Mouse (Mus musculus) MEL (cell line): ENCODE measurements at regions not wholly inside any gene's neighbourhood (a gene's known extent, or its start where the extent isn't known, plus 50 kb on each side); places are given as distances from the start of the nearest gene placed in this dataset.

Source experiments
- DNase-seq: peaks from one replicate; pipeline ENCODE4 v3.0.0; 2011; ENCODE audit warnings: low read depth, low spot score
- H3K27ac ChIP-seq: 2 replicates; pipeline ENCODE4 v1.5.1; 2012; ENCODE audit warnings: low read depth, mild to moderate bottlenecking, control low read depth, low read length, moderate library complexity; ENCODE audit not compliant: control insufficient read depth
- H3K27me3 ChIP-seq, 2 experiments: fragments of 150-350 bp in 1 of 2; sonication (generic) in 1 of 2; 2 replicates each; pipeline ENCODE4 v1.6.1; 2012; ENCODE audit warnings: low read length in 2 of 2, mild to moderate bottlenecking in 2 of 2, improper control_type of control experiment in 1 of 2, moderate library complexity in 1 of 2; ENCODE audit not compliant: insufficient read depth in 2 of 2, control insufficient read depth in 1 of 2
- H3K36me3 ChIP-seq, 2 experiments: 2 replicates each; pipeline ENCODE4 v1.6.1; 2012 to 2014; ENCODE audit warnings: low read length in 2 of 2, improper control_type of control experiment in 1 of 2, inconsistent platforms in 1 of 2, mild to moderate bottlenecking in 1 of 2; ENCODE audit not compliant: insufficient read depth in 2 of 2, control insufficient read depth in 1 of 2
- H3K4me1 ChIP-seq, 2 experiments: fragments of 150-350 bp in 1 of 2; sonication (generic) in 1 of 2; 2 replicates each; pipeline ENCODE4 v1.6.1; 2012; ENCODE audit warnings: low read length in 2 of 2, improper control_type of control experiment in 1 of 2, mild to moderate bottlenecking in 1 of 2; ENCODE audit not compliant: insufficient read depth in 2 of 2, control insufficient read depth in 1 of 2
- H3K4me3 ChIP-seq, 2 experiments: fragments of 150-350 bp in 1 of 2; sonication (generic) in 1 of 2; 2 replicates each; pipeline ENCODE4 v1.5.1; 2012; ENCODE audit warnings: low read depth in 2 of 2, low read length in 2 of 2, mild to moderate bottlenecking in 2 of 2, moderate library complexity in 2 of 2, control low read depth in 1 of 2, improper control_type of control experiment in 1 of 2; ENCODE audit not compliant: control insufficient read depth in 1 of 2, insufficient read depth in 1 of 2
- H3K79me2 ChIP-seq: 2 replicates; pipeline ENCODE4 v1.6.1; 2012; ENCODE audit warnings: mild to moderate bottlenecking, low read length, moderate library complexity; ENCODE audit not compliant: control insufficient read depth, poor library complexity, insufficient read depth
- H3K9ac ChIP-seq: 2 replicates; pipeline ENCODE4 v1.6.1; 2012; ENCODE audit warnings: low read depth, mild to moderate bottlenecking, control low read depth, low read length, moderate library complexity; ENCODE audit not compliant: control insufficient read depth, poor library complexity, severe bottlenecking
- H3K9me3 ChIP-seq: fragments of 150-350 bp; sonication (generic); replicated peaks from 2 replicates; pipeline ENCODE4 v1.6.1; 2012; ENCODE audit warnings: mild to moderate bottlenecking, low read length, improper control_type of control experiment, moderate library complexity; ENCODE audit not compliant: insufficient read depth
- BHLHE40 ChIP-seq: IDR thresholded peaks from 2 replicates; pipeline ENCODE4 v1.6.1; 2012; ENCODE audit warnings: low read depth, mild to moderate bottlenecking, inconsistent platforms, low read length, improper control_type of control experiment, borderline replicate concordance
- CHD2 ChIP-seq: IDR thresholded peaks from 2 replicates; pipeline ENCODE4 v1.6.1; 2011; ENCODE audit warnings: low read length, improper control_type of control experiment
- CTCF ChIP-seq, 3 experiments: IDR thresholded peaks in 2 of 3; conservative IDR thresholded peaks in 1 of 3; 2 replicates each; pipeline ENCODE4 v1.5.1; 2011 to 2012; ENCODE audit warnings: low read length in 3 of 3, low read depth in 2 of 3, mild to moderate bottlenecking in 2 of 3, improper control_type of control experiment in 1 of 3, inconsistent platforms in 1 of 3, mixed read lengths in 1 of 3, moderate library complexity in 1 of 3; ENCODE audit not compliant: control insufficient read depth in 1 of 3, insufficient read depth in 1 of 3, poor library complexity in 1 of 3, severe bottlenecking in 1 of 3
- EP300 ChIP-seq, 2 experiments: IDR thresholded peaks; 2 replicates each; pipeline ENCODE4 v1.6.1; 2011; ENCODE audit warnings: improper control_type of control experiment in 2 of 2, low read length in 2 of 2, low read depth in 1 of 2, mild to moderate bottlenecking in 1 of 2
- ETS1 ChIP-seq: IDR thresholded peaks from 2 replicates; pipeline ENCODE4 v1.6.1; 2012; ENCODE audit warnings: low read depth, mild to moderate bottlenecking, inconsistent platforms, low read length, improper control_type of control experiment, moderate library complexity
- GABPA ChIP-seq: IDR thresholded peaks from 2 replicates; pipeline ENCODE4 v1.6.1; 2012; ENCODE audit warnings: low read depth, mild to moderate bottlenecking, inconsistent platforms, low read length, improper control_type of control experiment, moderate library complexity
- HCFC1 ChIP-seq: IDR thresholded peaks from 2 replicates; pipeline ENCODE4 v1.6.1; 2012; ENCODE audit warnings: low read depth, mild to moderate bottlenecking, inconsistent platforms, low read length, improper control_type of control experiment, moderate library complexity
- JUND ChIP-seq: IDR thresholded peaks from 2 replicates; pipeline ENCODE4 v1.6.1; 2011; ENCODE audit warnings: low read depth, mild to moderate bottlenecking, improper control_type of control experiment, low read length
- MAFK ChIP-seq: IDR thresholded peaks from 2 replicates; pipeline ENCODE4 v1.6.1; 2011; ENCODE audit warnings: low read depth, mild to moderate bottlenecking, low read length, improper control_type of control experiment, borderline replicate concordance
- MAX ChIP-seq: IDR thresholded peaks from 2 replicates; pipeline ENCODE4 v1.6.1; 2011; ENCODE audit warnings: low read length, improper control_type of control experiment
- MAZ ChIP-seq: IDR thresholded peaks from 2 replicates; pipeline ENCODE4 v1.6.1; 2012; ENCODE audit warnings: low read depth, mild to moderate bottlenecking, inconsistent platforms, low read length, improper control_type of control experiment
- MEF2A ChIP-seq: IDR thresholded peaks from 2 replicates; pipeline ENCODE4 v1.6.1; 2014; ENCODE audit warnings: low read depth, mild to moderate bottlenecking, inconsistent platforms, low read length, improper control_type of control experiment; ENCODE audit not compliant: poor library complexity, insufficient replicate concordance, severe bottlenecking; ENCODE audit errors: extremely low read depth
- MYB ChIP-seq: IDR thresholded peaks from 2 replicates; pipeline ENCODE4 v1.6.1; 2011; ENCODE audit warnings: mild to moderate bottlenecking, low read depth, low read length, improper control_type of control experiment
- POLR2AphosphoS2 ChIP-seq: IDR thresholded peaks from 2 replicates; pipeline ENCODE4 v1.6.1; 2011; ENCODE audit warnings: low read length, improper control_type of control experiment
- RCOR1 ChIP-seq: IDR thresholded peaks from 2 replicates; pipeline ENCODE4 v1.6.1; 2012; ENCODE audit warnings: low read depth, mild to moderate bottlenecking, inconsistent platforms, low read length, improper control_type of control experiment
- TAL1 ChIP-seq: IDR thresholded peaks from 2 replicates; pipeline ENCODE4 v1.6.1; 2012; ENCODE audit warnings: mild to moderate bottlenecking, inconsistent platforms, low read length, moderate library complexity, mixed read lengths
- TCF12 ChIP-seq: IDR thresholded peaks from 2 replicates; pipeline ENCODE4 v1.6.1; 2014; ENCODE audit warnings: low read depth, mild to moderate bottlenecking, inconsistent platforms, low read length, improper control_type of control experiment, moderate library complexity
- USF1 ChIP-seq: IDR thresholded peaks from 2 replicates; pipeline ENCODE4 v1.6.1; 2014; ENCODE audit warnings: low read depth, mild to moderate bottlenecking, inconsistent platforms, low read length, improper control_type of control experiment, moderate library complexity
- USF2 ChIP-seq, 2 experiments: IDR thresholded peaks; 2 replicates each; pipeline ENCODE4 v1.6.1; 2011 to 2012; ENCODE audit warnings: improper control_type of control experiment in 2 of 2, low read length in 2 of 2, borderline replicate concordance in 1 of 2, inconsistent platforms in 1 of 2, low read depth in 1 of 2, mild to moderate bottlenecking in 1 of 2; ENCODE audit not compliant: insufficient read depth in 1 of 2
- ZC3H11A ChIP-seq: IDR thresholded peaks from 2 replicates; pipeline ENCODE4 v1.6.1; 2012; ENCODE audit warnings: low read depth, mild to moderate bottlenecking, inconsistent platforms, low read length, improper control_type of control experiment
- ZMIZ1 ChIP-seq: IDR thresholded peaks from 2 replicates; pipeline ENCODE4 v1.6.1; 2012; ENCODE audit warnings: low read depth, mild to moderate bottlenecking, inconsistent platforms, low read length, improper control_type of control experiment, moderate library complexity
- ZNF384 ChIP-seq: IDR thresholded peaks from 2 replicates; pipeline ENCODE4 v1.6.1; 2012; ENCODE audit warnings: low read depth, mild to moderate bottlenecking, inconsistent platforms, low read length, improper control_type of control experiment

- Histone ChIP-seq H3K9ac (no peak overlapping the region), H3K27me3 (no peaks in the 10 kb centered on the region), H3K9me3 (no peaks in the 10 kb centered on the region), H3K36me3 (peaks cover 0 to 2% of the 10 kb centered on the region in 2 experiments; a peak in 1 of 4 replicates), H3K27ac (no peak overlapping the region), H3K4me3 (no peak overlapping the region), H3K79me2 (no peaks in the 10 kb centered on the region), H3K4me1 (peaks cover 0 to 2% of the 10 kb centered on the region in 2 experiments; a peak in 2 of 4 replicates)
- no peak for DNase-seq
- no peak for TF ChIP-seq ETS1
- no peak for TF ChIP-seq RCOR1
- TF ChIP-seq EP300 (IDR thresholded peaks at IDR 0.05; ENCODE audit: low read depth in 1 of 2, low read length in 2 of 2): no peak
- no peak for TF ChIP-seq POLR2AphosphoS2
- no peak for TF ChIP-seq USF1
- no peak for TF ChIP-seq TCF12
- TF ChIP-seq BHLHE40: no peak
- no peak for TF ChIP-seq MAFK
- TF ChIP-seq MAZ: no peak
- no peak for TF ChIP-seq ZMIZ1
- TF ChIP-seq ZC3H11A: no peak
- TF ChIP-seq MEF2A: no peak
- no peak for TF ChIP-seq CHD2
These were observed 195.8 kb downstream of the Pik3r1 start for GRCm38 (mm10) chr13:101572246-101572645.

GRCm38 (mm10) chr13:101570034-101570433, 198.0 kb downstream of the Pik3r1 start:
- no peak for DNase-seq
- Histone ChIP-seq H3K4me1 (peaks cover 0 to 2% of the 10 kb centered on the region in 2 experiments; a peak in 2 of 4 replicates), H3K9ac (no peak overlapping the region), H3K27me3 (no peaks in the 10 kb centered on the region; a peak in 1 of 4 replicates), H3K36me3 (peaks cover 0 to 2% of the 10 kb centered on the region in 2 experiments; a peak in 1 of 4 replicates), H3K27ac (no peak overlapping the region)
- TF ChIP-seq HCFC1 (no peak), CHD2 (no peak), MYB (no peak), USF2 (IDR thresholded peaks at IDR 0.05; ENCODE audit: borderline replicate concordance in 1 of 2, insufficient read depth in 1 of 2, low read depth in 1 of 2, low read length in 2 of 2) (no peak), TAL1 (no peak), JUND (no peak), ZNF384 (no peak), MAX (no peak), RCOR1 (no peak), MAFK (no peak), CTCF (IDR thresholded peaks at IDR 0.05 in 2 of 3, conservative IDR thresholded peaks at IDR 0.05 in 1 of 3; ENCODE audit: control insufficient read depth in 1 of 3, insufficient read depth in 1 of 3, low read depth in 2 of 3, low read length in 3 of 3, poor library complexity in 1 of 3, severe bottlenecking in 1 of 3) (no peak), GABPA (no peak)
- TF ChIP-seq, all 39 proteins: peak for 0
- H3K9me3 ChIP-seq: no peaks in the 10 kb centered on the region
- H3K4me3 ChIP-seq: no peak overlapping the region
- H3K79me2 ChIP-seq: no peaks in the 10 kb centered on the region
